Mouse (Mus musculus) olfactory bulb, adult 2 months (tissue): ENCODE measurements at regions not wholly inside any gene's neighbourhood (a gene's known extent, or its start where the extent isn't known, plus 50 kb on each side); places are given as distances from the start of the nearest gene placed in this dataset.

ENCODE experiments used
- CTCF ChIP-seq: fragments of 200-500 bp; IDR thresholded peaks from 2 replicates; pipeline ENCODE4 v1.5.1; 2012; ENCODE audit warnings: low read depth, mild to moderate bottlenecking, low read length, moderate library complexity; ENCODE audit not compliant: insufficient read depth
- POLR2A ChIP-seq: fragments of 200-500 bp; IDR thresholded peaks from 2 replicates; pipeline ENCODE4 v1.6.1; 2012; ENCODE audit warnings: mild to moderate bottlenecking, low read depth, low read length, moderate library complexity; ENCODE audit not compliant: insufficient read depth

GRCm38 (mm10) chr3:143873876-143874275, 331.1 kb downstream of the Lmo4 start:
- TF ChIP-seq POLR2A (no peak), CTCF (no peak)
